Mouse (Mus musculus): ENCODE measurements around the gene Defa35.
"Not testable (repeated sequence)": the region's sequence is repeated elsewhere in the genome, so short reads cannot be mapped to it uniquely, and the experiment has no call there.

GRCm38 (mm10) chr8:21064738-21065137 lies at the start of gene Defa35:
- not testable (repeated sequence) for TF ChIP-seq POLR2A (IDR thresholded peaks at IDR 0.05; ENCODE audit: low read depth, low read length); CTCF (IDR thresholded peaks at IDR 0.05; ENCODE audit: borderline replicate concordance, insufficient read depth, low read length)
